Mouse (Mus musculus): ENCODE measurements around the gene Ruvbl2. TPM values are rescaled to one million over a fixed set of nuclear protein-coding genes. Genes with fewer than 3 reads are reported as not detected.
"Not testable (repeated sequence)": the region's sequence is repeated elsewhere in the genome, so short reads cannot be mapped to it uniquely, and the experiment has no call there.

Ruvbl2 gene
- polyA plus RNA-seq (2015; fragmentation: Nextera tagmentation; extraction: Ambion mirVana): 115 and 118 TPM in 2 replicates

DNA sequence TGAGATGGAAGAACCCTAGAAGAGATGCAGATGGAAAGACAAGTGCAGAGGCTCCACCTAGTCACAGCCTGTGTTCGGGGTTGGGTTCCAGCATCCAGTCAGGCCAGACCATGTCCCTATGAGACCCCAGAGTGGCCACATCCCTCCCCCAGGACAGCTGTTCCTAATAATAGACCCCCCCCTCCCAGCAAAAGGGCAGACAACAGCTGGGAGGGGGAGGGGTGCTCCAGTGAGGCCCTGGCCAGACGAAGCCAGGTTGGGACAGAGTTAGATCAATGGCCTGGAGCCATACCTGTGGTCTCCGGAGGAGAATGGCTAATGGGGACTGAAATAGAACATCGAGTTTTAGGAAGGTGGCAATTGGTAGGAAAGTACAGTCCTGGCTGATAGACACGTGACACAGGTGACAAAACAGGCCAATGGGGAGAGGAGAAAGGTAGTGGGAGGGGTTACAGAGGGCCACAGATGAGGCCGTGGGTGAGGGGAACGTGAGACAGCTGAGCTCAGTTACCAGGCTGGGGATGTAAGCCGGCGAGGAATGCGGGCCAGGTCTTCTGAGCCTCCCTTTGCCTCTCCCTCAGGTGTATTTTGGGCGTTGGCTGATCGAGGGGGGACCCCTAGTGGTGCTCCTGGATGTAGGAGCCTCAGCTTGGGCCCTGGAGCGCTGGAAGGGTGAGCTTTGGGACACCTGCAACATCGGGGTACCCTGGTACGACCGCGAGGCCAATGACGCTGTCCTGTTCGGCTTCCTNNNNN, at the start of gene Ruvbl2:
Gene Ruvbl2, minus strand, starts transcription at position 576 of the 756 bp plus-strand sequence.
- 26% methylated on average over 19 of the region's 19 CpGs for WGBS
- Histone ChIP-seq H3K4me1 (ENCODE audit: control insufficient read depth, insufficient read depth, low read length) (peaks cover 35% of the 10 kb centered on the region), H3K4me2 (ENCODE audit: low read depth, low read length) (peak within 1 kb of the TSS; percentile 36), H3K4me3 (replicated peaks; ENCODE audit: low read length) (no peak within 1 kb of the TSS), H3K36me3 (ENCODE audit: control insufficient read depth, insufficient read depth, low read length) (no peaks in the 10 kb centered on the region), H3K9ac (ENCODE audit: low read length) (peak within 1 kb of the TSS; percentile 53; the same call in 1 of the 2 replicates), H3K27ac (ENCODE audit: low read length) (no peak within 1 kb of the TSS), H3K9me3 (replicated peaks; ENCODE audit: control insufficient read depth, low read length) (no peaks in the 10 kb centered on the region), H3K27me3 (ENCODE audit: control insufficient read depth, insufficient read depth, low read length) (no peaks in the 10 kb centered on the region)
- ATAC-seq (ENCODE audit: insufficient read depth, low FRiP score): no peak

DNA sequence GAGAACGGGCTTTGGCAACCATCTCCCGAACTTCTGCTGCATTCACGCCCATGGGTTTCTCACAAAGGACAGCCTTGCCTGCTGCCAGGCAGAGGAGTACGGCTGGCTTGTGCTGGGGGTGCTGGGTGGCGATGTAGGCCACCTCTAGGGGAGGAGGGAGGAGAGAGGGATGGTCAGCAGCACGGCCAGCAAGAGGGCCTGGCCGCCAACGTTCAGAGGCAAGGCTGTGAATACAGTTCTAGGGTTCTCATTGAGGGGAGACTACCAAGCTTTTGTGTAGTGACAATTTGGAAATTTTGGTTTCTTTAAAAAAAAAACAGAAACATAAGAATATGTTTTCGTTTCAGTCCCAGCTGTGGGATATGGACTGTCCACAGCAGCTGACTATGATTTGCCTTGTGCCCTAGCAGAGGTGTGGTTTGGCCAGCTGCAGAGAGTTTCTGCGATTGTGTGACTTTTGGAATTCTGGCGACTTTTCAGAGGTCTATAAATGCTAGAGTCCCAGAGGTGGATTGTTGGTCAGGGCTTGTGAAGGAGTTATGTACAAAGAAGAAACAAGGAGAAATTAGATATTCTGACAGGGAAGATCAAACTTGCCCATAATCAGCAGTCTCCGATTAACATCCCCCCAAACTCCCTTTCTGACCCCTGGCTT, 49.0 kb upstream of the Ruvbl2 start, which contains the start of gene Gm45808:
Gene Gm45808, minus strand, starts transcription at position 51 of the 655 bp plus-strand sequence.
- no peak within 1 kb of the TSS for H3K27ac ChIP-seq (ENCODE audit: low read length)
- H3K4me1 ChIP-seq (ENCODE audit: control insufficient read depth, insufficient read depth, low read length): peaks cover 11% of the 10 kb centered on the region
- no peaks in the 10 kb centered on the region for H3K27me3 ChIP-seq (ENCODE audit: control insufficient read depth, insufficient read depth, low read length)
- H3K9ac ChIP-seq (ENCODE audit: low read length): no peak within 1 kb of the TSS
- WGBS: 76% methylated on average over 12 of the region's 12 CpGs
- no peaks in the 10 kb centered on the region for H3K36me3 ChIP-seq (ENCODE audit: control insufficient read depth, insufficient read depth, low read length)
- ATAC-seq (ENCODE audit: insufficient read depth, low FRiP score): no peak
- no peak within 1 kb of the TSS for H3K4me2 ChIP-seq (ENCODE audit: low read depth, low read length)
- no peaks in the 10 kb centered on the region for H3K9me3 ChIP-seq (replicated peaks; ENCODE audit: control insufficient read depth, low read length)
- no peak within 1 kb of the TSS for H3K4me3 ChIP-seq (replicated peaks; ENCODE audit: low read length)

DNA sequence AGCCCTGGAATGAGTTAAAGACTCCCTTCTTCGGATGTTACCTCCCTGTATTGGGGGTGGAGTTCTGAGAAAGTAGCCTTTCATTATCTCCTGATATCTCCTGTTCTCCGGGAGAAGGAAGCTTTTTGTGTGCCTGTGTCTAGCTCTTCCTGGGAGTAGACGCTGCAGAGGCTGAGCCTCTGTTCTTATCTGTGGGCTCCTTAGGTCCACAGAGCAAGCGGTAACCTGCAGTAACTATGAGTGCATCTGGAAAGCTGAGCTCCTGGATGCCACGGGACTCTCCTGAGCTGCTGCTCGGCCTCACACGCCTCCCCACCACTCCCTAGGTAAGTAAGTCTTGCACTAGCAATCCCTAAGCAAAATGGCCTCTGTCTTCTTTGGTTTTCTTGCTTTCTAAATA, 48.3 kb upstream of the Ruvbl2 start:
- Histone ChIP-seq H3K4me3 (replicated peaks; ENCODE audit: low read length) (no peak overlapping the region), H3K4me1 (ENCODE audit: control insufficient read depth, insufficient read depth, low read length) (peaks cover 4% of the 10 kb centered on the region), H3K27me3 (ENCODE audit: control insufficient read depth, insufficient read depth, low read length) (no peaks in the 10 kb centered on the region), H3K9me3 (replicated peaks; ENCODE audit: control insufficient read depth, low read length) (no peaks in the 10 kb centered on the region), H3K9ac (ENCODE audit: low read length) (no peak overlapping the region), H3K27ac (ENCODE audit: low read length) (no peak overlapping the region), H3K4me2 (ENCODE audit: low read depth, low read length) (no peak overlapping the region), H3K36me3 (ENCODE audit: control insufficient read depth, insufficient read depth, low read length) (no peaks in the 10 kb centered on the region)
- 53% methylated on average over 7 of the region's 7 CpGs for WGBS
- ATAC-seq (ENCODE audit: insufficient read depth, low FRiP score): no peak

DNA sequence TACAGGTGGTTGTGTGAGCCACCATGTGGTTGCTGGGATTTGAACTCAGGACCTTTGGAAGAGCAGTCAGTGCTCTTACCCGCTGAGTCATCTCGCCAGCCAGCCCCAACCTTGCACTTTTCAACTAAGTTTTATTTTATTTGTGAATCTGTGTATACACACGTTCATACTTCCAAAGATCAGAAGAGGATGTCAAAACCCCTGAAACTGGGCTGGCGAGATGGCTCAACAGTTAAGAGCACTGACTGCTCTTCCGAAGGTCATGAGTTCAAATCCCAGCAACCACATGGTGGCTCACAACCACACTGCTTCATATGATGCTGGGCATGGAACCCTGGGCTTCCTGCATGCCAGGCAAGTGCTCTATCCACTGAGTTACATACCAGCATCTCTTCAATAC, 47.1 kb upstream of the Ruvbl2 start:
- not testable (repeated sequence) for H3K27ac ChIP-seq (ENCODE audit: low read length); H3K9me3 ChIP-seq (replicated peaks; ENCODE audit: control insufficient read depth, low read length); H3K4me1 ChIP-seq (ENCODE audit: control insufficient read depth, insufficient read depth, low read length); H3K4me3 ChIP-seq (replicated peaks; ENCODE audit: low read length); H3K9ac ChIP-seq (ENCODE audit: low read length); ATAC-seq (ENCODE audit: insufficient read depth, low FRiP score); H3K36me3 ChIP-seq (ENCODE audit: control insufficient read depth, insufficient read depth, low read length); H3K27me3 ChIP-seq (ENCODE audit: control insufficient read depth, insufficient read depth, low read length); H3K4me2 ChIP-seq (ENCODE audit: low read depth, low read length)
- WGBS: 87% methylated on average over 5 of the region's 5 CpGs

DNA sequence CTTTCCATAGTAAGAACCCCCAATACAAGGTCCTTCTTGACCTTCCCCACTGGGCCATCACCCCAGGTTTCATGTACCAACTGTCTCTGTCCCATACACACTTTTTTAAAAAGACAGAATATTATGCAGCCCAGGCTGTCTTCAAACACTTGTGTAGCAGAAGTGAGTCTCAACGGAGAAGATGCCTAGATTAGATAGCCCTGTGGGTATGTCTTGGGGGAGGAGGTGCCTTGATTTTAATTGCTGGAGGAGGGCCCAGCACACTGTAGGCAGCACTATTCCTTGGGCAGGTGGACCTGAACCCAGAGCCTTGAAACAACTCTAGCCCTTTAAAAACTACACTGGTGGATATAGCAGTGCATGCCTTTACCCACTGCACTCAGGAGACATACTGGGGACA, 44.3 kb upstream of the Ruvbl2 start:
- 0 out of 2 replicates have a peak, but pooled peaks cover 2% of the 10 kb centered on the region for H3K4me1 ChIP-seq (ENCODE audit: control insufficient read depth, insufficient read depth, low read length)
- no peak overlapping the region for H3K27ac ChIP-seq (ENCODE audit: low read length)
- WGBS: 74% methylated on average over 1 of the region's 1 CpGs
- ATAC-seq (ENCODE audit: insufficient read depth, low FRiP score): no peak
- H3K9ac ChIP-seq (ENCODE audit: low read length): no peak overlapping the region
- no peaks in the 10 kb centered on the region for H3K9me3 ChIP-seq (replicated peaks; ENCODE audit: control insufficient read depth, low read length)
- no peak overlapping the region for H3K4me3 ChIP-seq (replicated peaks; ENCODE audit: low read length)
- H3K36me3 ChIP-seq (ENCODE audit: control insufficient read depth, insufficient read depth, low read length): no peaks in the 10 kb centered on the region
- H3K27me3 ChIP-seq (ENCODE audit: control insufficient read depth, insufficient read depth, low read length): no peaks in the 10 kb centered on the region
- H3K4me2 ChIP-seq (ENCODE audit: low read depth, low read length): no peak overlapping the region

DNA sequence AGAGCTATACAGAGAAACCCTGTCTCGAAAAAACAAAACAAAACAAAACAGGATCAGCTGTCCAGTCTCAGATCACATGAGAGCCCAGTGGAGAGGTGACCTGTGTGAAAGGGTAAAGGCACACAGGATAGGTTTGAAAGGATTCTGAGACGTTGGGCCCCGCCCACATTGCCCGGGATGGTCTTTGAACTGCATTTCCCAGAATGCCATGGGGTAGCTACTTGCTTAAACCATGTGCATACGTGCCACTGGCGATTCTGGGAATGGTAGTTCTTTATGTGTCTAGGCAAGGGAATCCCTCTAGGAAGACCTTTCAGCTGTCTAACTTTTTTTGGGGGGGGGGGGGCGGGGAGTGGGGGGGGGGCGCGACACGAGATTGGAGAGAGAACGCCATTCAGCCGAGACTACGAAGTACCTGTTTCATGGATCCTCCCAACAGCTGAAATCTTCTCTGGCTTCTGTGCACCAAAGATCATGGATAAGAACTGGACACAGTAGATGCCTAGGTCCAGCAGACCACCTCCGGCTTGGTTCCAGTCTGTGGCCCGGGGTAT, 43.6 kb upstream of the Ruvbl2 start, which contains the start of gene Tulp2:
Gene Tulp2, plus strand, starts transcription at position 504 of the 554 bp plus-strand sequence.
- H3K4me2 ChIP-seq (ENCODE audit: low read depth, low read length): no peak within 1 kb of the TSS
- no peaks in the 10 kb centered on the region for H3K27me3 ChIP-seq (ENCODE audit: control insufficient read depth, insufficient read depth, low read length)
- ATAC-seq (ENCODE audit: insufficient read depth, low FRiP score): peak; percentile 84
- H3K36me3 ChIP-seq (ENCODE audit: control insufficient read depth, insufficient read depth, low read length): no peaks in the 10 kb centered on the region
- no peak within 1 kb of the TSS for H3K27ac ChIP-seq (ENCODE audit: low read length)
- no peak within 1 kb of the TSS for H3K4me3 ChIP-seq (replicated peaks; ENCODE audit: low read length)
- H3K9ac ChIP-seq (ENCODE audit: low read length): no peak within 1 kb of the TSS
- 53% methylated on average over 15 of the region's 15 CpGs for WGBS
- 0 out of 2 replicates have a peak, but pooled peaks cover 2% of the 10 kb centered on the region for H3K4me1 ChIP-seq (ENCODE audit: control insufficient read depth, insufficient read depth, low read length)
- no peaks in the 10 kb centered on the region for H3K9me3 ChIP-seq (replicated peaks; ENCODE audit: control insufficient read depth, low read length)

DNA sequence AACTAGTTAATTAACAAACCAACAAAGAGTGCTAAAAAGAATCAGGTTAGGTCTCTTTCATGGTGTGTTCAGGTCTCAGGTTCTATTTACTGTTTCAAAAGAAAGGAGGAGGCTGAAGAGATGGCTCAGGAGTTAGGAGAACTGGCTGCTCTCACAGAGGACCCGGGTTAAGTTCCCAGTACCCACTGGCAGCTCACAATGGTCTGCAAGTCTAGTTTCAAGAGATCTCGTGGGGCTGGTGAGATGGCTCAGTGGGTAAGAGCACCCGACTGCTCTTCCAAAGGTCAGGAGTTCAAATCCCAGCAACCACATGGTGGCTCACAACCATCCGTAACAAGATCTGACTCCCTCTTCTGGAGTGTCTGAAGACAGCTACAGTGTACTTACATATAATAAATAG, 42.4 kb upstream of the Ruvbl2 start:
- not testable (repeated sequence) for H3K4me3 ChIP-seq (replicated peaks; ENCODE audit: low read length); H3K9ac ChIP-seq (ENCODE audit: low read length); H3K27ac ChIP-seq (ENCODE audit: low read length); ATAC-seq (ENCODE audit: insufficient read depth, low FRiP score); H3K4me1 ChIP-seq (ENCODE audit: control insufficient read depth, insufficient read depth, low read length); H3K36me3 ChIP-seq (ENCODE audit: control insufficient read depth, insufficient read depth, low read length); H3K27me3 ChIP-seq (ENCODE audit: control insufficient read depth, insufficient read depth, low read length); H3K4me2 ChIP-seq (ENCODE audit: low read depth, low read length); H3K9me3 ChIP-seq (replicated peaks; ENCODE audit: control insufficient read depth, low read length)
- WGBS: 74% methylated on average over 3 of the region's 4 CpGs

DNA sequence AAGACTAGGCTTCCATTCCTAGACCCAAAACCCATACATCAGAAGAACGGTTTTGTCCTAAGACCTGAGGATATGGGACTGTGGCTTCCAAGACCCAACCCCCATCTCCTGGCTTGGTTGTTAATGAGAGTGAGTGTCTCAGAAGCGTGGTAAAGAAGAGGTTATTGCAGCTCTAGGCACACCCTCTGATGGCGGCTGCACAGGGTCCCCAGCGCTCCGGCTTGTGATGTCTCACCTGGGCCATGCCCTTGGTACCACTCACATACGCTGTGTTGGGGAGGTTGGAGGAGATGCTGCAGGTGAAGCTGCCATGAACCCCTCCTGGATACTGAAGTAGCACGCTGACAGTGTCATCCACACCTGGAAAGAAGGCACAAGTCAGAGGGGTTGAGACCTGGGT, 40.9 kb upstream of the Ruvbl2 start:
- H3K4me3 ChIP-seq (replicated peaks; ENCODE audit: low read length): no peak overlapping the region
- WGBS: 93% methylated on average over 7 of the region's 7 CpGs
- H3K9ac ChIP-seq (ENCODE audit: low read length): no peak overlapping the region
- no peaks in the 10 kb centered on the region for H3K9me3 ChIP-seq (replicated peaks; ENCODE audit: control insufficient read depth, low read length)
- no peaks in the 10 kb centered on the region for H3K36me3 ChIP-seq (ENCODE audit: control insufficient read depth, insufficient read depth, low read length)
- no peak for ATAC-seq (ENCODE audit: insufficient read depth, low FRiP score)
- no peak overlapping the region for H3K27ac ChIP-seq (ENCODE audit: low read length)
- no peak overlapping the region for H3K4me2 ChIP-seq (ENCODE audit: low read depth, low read length)
- H3K27me3 ChIP-seq (ENCODE audit: control insufficient read depth, insufficient read depth, low read length): no peaks in the 10 kb centered on the region
- 0 out of 2 replicates have a peak, but pooled peaks cover 2% of the 10 kb centered on the region for H3K4me1 ChIP-seq (ENCODE audit: control insufficient read depth, insufficient read depth, low read length)

DNA sequence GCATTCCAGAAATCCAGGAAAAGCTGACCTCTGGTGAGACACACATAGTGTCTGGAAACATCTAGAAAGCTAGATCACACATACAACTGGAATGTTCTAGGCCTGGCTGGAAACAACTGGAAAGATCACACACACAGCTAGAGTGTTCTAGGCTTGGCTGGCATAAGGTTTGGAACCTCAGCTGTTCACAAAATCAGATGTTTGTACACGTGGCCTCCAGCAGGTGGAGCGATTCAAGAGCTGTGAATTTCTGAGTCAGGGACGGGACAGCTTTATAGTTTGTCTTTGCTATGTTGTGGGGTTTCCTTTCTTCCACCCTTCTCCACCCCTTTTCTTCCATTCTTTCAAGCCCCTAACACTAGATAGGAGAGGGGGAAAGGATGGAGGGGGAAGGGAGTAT, 39.1 kb upstream of the Ruvbl2 start:
- no peak for ATAC-seq (ENCODE audit: insufficient read depth, low FRiP score)
- H3K4me2 ChIP-seq (ENCODE audit: low read depth, low read length): no peak overlapping the region
- H3K4me3 ChIP-seq (replicated peaks; ENCODE audit: low read length): no peak overlapping the region
- no peaks in the 10 kb centered on the region for H3K9me3 ChIP-seq (replicated peaks; ENCODE audit: control insufficient read depth, low read length)
- H3K36me3 ChIP-seq (ENCODE audit: control insufficient read depth, insufficient read depth, low read length): no peaks in the 10 kb centered on the region
- H3K4me1 ChIP-seq (ENCODE audit: control insufficient read depth, insufficient read depth, low read length): 0 out of 2 replicates have a peak, but pooled peaks cover 2% of the 10 kb centered on the region
- H3K27me3 ChIP-seq (ENCODE audit: control insufficient read depth, insufficient read depth, low read length): no peaks in the 10 kb centered on the region
- WGBS: 6% methylated on average over 3 of the region's 3 CpGs
- no peak overlapping the region for H3K27ac ChIP-seq (ENCODE audit: low read length)
- no peak overlapping the region for H3K9ac ChIP-seq (ENCODE audit: low read length)

All from stomach, embryonic 16.5 days (tissue).